Mouse (Mus musculus) ZHBTc4 (cell line): Measurements from ENCODE around the gene Cyp4f15.
"Not testable (repeated sequence)": the region's sequence is repeated elsewhere in the genome, so short reads cannot be mapped to it uniquely, and the experiment has no call there.

ENCODE experiments used
- DNase-seq: peaks from one replicate; pipeline ENCODE4 v3.0.0-alpha.2; 2011; ENCODE audit warnings: low read depth, low spot score

Cyp4f15 gene

GRCm38 (mm10) chr17:32685048-32685750 is at the start of gene Cyp4f15:
Cyp4f15 (plus strand) TSS chr17:32685627.
- no peak for DNase-seq

GRCm38 (mm10) chr17:32636341-32636740 is 49.1 kb upstream of the Cyp4f15 start:
- peak; percentile 64 for DNase-seq

GRCm38 (mm10) chr17:32637151-32637550 is 48.3 kb upstream of the Cyp4f15 start:
- no peak for DNase-seq

GRCm38 (mm10) chr17:32646631-32647030 is 38.8 kb upstream of the Cyp4f15 start:
- no peak for DNase-seq

GRCm38 (mm10) chr17:32653860-32654259 is 31.6 kb upstream of the Cyp4f15 start:
- no peak for DNase-seq

- DNase-seq, result no peak
Measured at GRCm38 (mm10) chr17:32657041-32657440, 28.4 kb upstream of the Cyp4f15 start.

- DNase-seq, result no peak
Measured at GRCm38 (mm10) chr17:32658246-32658645, 27.2 kb upstream of the Cyp4f15 start.

GRCm38 (mm10) chr17:32658712-32659111 is 26.7 kb upstream of the Cyp4f15 start, which contains the start of gene Cyp4f40:
Cyp4f40 (plus strand) TSS chr17:32658900.
- DNase-seq, result no peak

GRCm38 (mm10) chr17:32673976-32674375 is 11.5 kb upstream of the Cyp4f15 start:
- peak; percentile 31 for DNase-seq

GRCm38 (mm10) chr17:32676040-32676635 is 9.3 kb upstream of the Cyp4f15 start:
- DNase-seq, result peak; percentile 84

GRCm38 (mm10) chr17:32680404-32680803 is 5.0 kb upstream of the Cyp4f15 start:
- DNase-seq, result peak; percentile 77

- DNase-seq, result no peak
Measured at GRCm38 (mm10) chr17:32686722-32687121, 1.3 kb downstream of the Cyp4f15 start.

GRCm38 (mm10) chr17:32690959-32691358 is 5.5 kb downstream of the Cyp4f15 start:
- no peak for DNase-seq

GRCm38 (mm10) chr17:32702826-32703225 is 17.4 kb downstream of the Cyp4f15 start:
- peak; percentile 88 for DNase-seq

GRCm38 (mm10) chr17:32710541-32710940 is 25.1 kb downstream of the Cyp4f15 start:
- DNase-seq, result not testable (repeated sequence)

GRCm38 (mm10) chr17:32722151-32722550 is 36.7 kb downstream of the Cyp4f15 start:
- not testable (repeated sequence) for DNase-seq

GRCm38 (mm10) chr17:32722771-32723170 is 37.3 kb downstream of the Cyp4f15 start:
- no peak for DNase-seq

GRCm38 (mm10) chr17:32726360-32726759 is 40.9 kb downstream of the Cyp4f15 start:
- not testable (repeated sequence) for DNase-seq

- peak; percentile 50 for DNase-seq
Measured at GRCm38 (mm10) chr17:32729029-32729428, 43.6 kb downstream of the Cyp4f15 start.

GRCm38 (mm10) chr17:32738406-32738805 is 53.0 kb downstream of the Cyp4f15 start:
- no peak for DNase-seq

GRCm38 (mm10) chr17:32741057-32741456 is 55.6 kb downstream of the Cyp4f15 start:
- DNase-seq, result no peak

GRCm38 (mm10) chr17:32750611-32751010 is 65.2 kb downstream of the Cyp4f15 start:
- peak; percentile 83 for DNase-seq
